Mouse (Mus musculus) C2C12 (cell line): ENCODE measurements around the gene Vdr.

Source experiments
- CEBPB ChIP-seq: IDR thresholded peaks from one replicate; pipeline ENCODE4 v1.6.1; 2011; ENCODE audit warnings: low read depth, mild to moderate bottlenecking, control low read depth, moderate library complexity
- CTCF ChIP-seq: IDR thresholded peaks from one replicate; pipeline ENCODE4 v1.5.1; 2011; ENCODE audit not compliant: control insufficient read depth, insufficient read depth, insufficient read length
- FOSL1 ChIP-seq: IDR thresholded peaks from one replicate; pipeline ENCODE4 v1.8.0; 2011; ENCODE audit warnings: mild to moderate bottlenecking, low read length; ENCODE audit not compliant: poor library complexity, insufficient read depth, severe bottlenecking
- MAX ChIP-seq: IDR thresholded peaks from one replicate; pipeline ENCODE4 v1.6.1; 2011; ENCODE audit warnings: mild to moderate bottlenecking, control low read depth
- MYOD1 ChIP-seq: IDR thresholded peaks from one replicate; pipeline ENCODE4 v1.6.1; 2011; ENCODE audit warnings: low read depth; ENCODE audit not compliant: control insufficient read depth, insufficient read length
- USF1 ChIP-seq: IDR thresholded peaks from one replicate; pipeline ENCODE4 v1.6.1; 2011; ENCODE audit warnings: low read depth, mild to moderate bottlenecking, control low read depth, moderate library complexity

DNA sequence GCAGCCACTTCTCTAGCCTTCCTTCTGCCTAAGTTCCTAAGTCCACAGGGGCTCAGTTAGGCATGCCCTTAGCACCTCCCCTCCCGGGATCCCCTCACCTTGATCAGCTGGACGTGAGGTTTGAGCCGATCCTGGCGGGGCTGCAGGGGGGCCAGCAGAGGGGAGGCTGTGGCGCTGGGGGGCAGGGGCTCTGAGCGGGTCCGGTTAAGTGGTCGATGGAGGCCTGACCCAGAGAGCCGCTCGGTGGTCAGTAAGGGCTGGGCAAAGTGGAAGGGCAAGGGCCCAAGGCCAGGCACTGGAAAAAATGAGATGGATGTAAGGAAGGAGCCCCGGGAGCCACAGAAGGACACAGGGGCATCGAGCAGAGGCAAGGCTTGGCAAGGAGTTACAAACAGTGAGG is 102.6 kb downstream of the Vdr start:
- no peak for TF ChIP-seq CTCF
- TF ChIP-seq USF1: no peak
- TF ChIP-seq MAX: no peak
- no peak for TF ChIP-seq MYOD1
- TF ChIP-seq CEBPB: no peak
- no peak for TF ChIP-seq FOSL1
